Mouse (Mus musculus): ENCODE measurements around the gene Aloxe3. TPM values are rescaled to one million over a fixed set of nuclear protein-coding genes. Genes with fewer than 3 reads are reported as not detected.
A peak's percentile ranks its signal among the peaks of the same experiment; 100 is the strongest.

The Aloxe3 gene
- polyA plus RNA-seq, 1 experiment from 2014 or later: 0.45 TPM

GRCm38 (mm10) chr11:69105227-69105626, 20.5 kb upstream of the Aloxe3 start:
- Histone ChIP-seq H3K36me3 (ENCODE audit: control insufficient read depth, insufficient read depth, low read length) (peaks cover 63% of the 10 kb centered on the region), H3K4me3 (ENCODE audit: low read length) (no peak overlapping the region), H3K4me1 (ENCODE audit: control insufficient read depth, insufficient read depth, low read length) (peaks cover 13% of the 10 kb centered on the region), H3K27me3 (replicated peaks; ENCODE audit: control insufficient read depth, insufficient read depth, low read length) (no peaks in the 10 kb centered on the region), H3K27ac (ENCODE audit: low read length) (no peak overlapping the region), H3K4me2 (ENCODE audit: low read depth, low read length) (no peak overlapping the region), H3K9me3 (ENCODE audit: control insufficient read depth, low read length) (no peaks in the 10 kb centered on the region), H3K9ac (ENCODE audit: low read depth, low read length) (no peak overlapping the region)
- no peak for ATAC-seq
- WGBS: 87% methylated on average over 6 of the region's 6 CpGs

- Histone ChIP-seq H3K9ac (ENCODE audit: low read depth, low read length) (no peak overlapping the region), H3K4me3 (ENCODE audit: low read length) (no peak overlapping the region), H3K36me3 (ENCODE audit: control insufficient read depth, insufficient read depth, low read length) (peaks cover 63% of the 10 kb centered on the region), H3K4me1 (ENCODE audit: control insufficient read depth, insufficient read depth, low read length) (peaks cover 8% of the 10 kb centered on the region), H3K27me3 (replicated peaks; ENCODE audit: control insufficient read depth, insufficient read depth, low read length) (no peaks in the 10 kb centered on the region), H3K27ac (ENCODE audit: low read length) (no peak overlapping the region), H3K9me3 (ENCODE audit: control insufficient read depth, low read length) (no peaks in the 10 kb centered on the region), H3K4me2 (ENCODE audit: low read depth, low read length) (no peak overlapping the region)
- 92% methylated on average over 2 of the region's 2 CpGs for WGBS
- ATAC-seq: no peak
These were observed 19.9 kb upstream of the Aloxe3 start for GRCm38 (mm10) chr11:69105796-69106195.

GRCm38 (mm10) chr11:69106299-69106698, 19.4 kb upstream of the Aloxe3 start:
- Histone ChIP-seq H3K27ac (ENCODE audit: low read length) (no peak overlapping the region), H3K4me1 (ENCODE audit: control insufficient read depth, insufficient read depth, low read length) (peaks cover 8% of the 10 kb centered on the region), H3K9ac (ENCODE audit: low read depth, low read length) (no peak overlapping the region), H3K36me3 (ENCODE audit: control insufficient read depth, insufficient read depth, low read length) (peaks cover 63% of the 10 kb centered on the region), H3K27me3 (replicated peaks; ENCODE audit: control insufficient read depth, insufficient read depth, low read length) (no peaks in the 10 kb centered on the region), H3K4me2 (ENCODE audit: low read depth, low read length) (no peak overlapping the region), H3K9me3 (ENCODE audit: control insufficient read depth, low read length) (no peaks in the 10 kb centered on the region), H3K4me3 (ENCODE audit: low read length) (no peak overlapping the region)
- no peak for ATAC-seq
- 92% methylated on average over 11 of the region's 11 CpGs for WGBS

GRCm38 (mm10) chr11:69106842-69107241, 18.9 kb upstream of the Aloxe3 start:
- H3K36me3 ChIP-seq (ENCODE audit: control insufficient read depth, insufficient read depth, low read length): peaks cover 60% of the 10 kb centered on the region
- no peak overlapping the region for H3K4me3 ChIP-seq (ENCODE audit: low read length)
- no peaks in the 10 kb centered on the region for H3K9me3 ChIP-seq (ENCODE audit: control insufficient read depth, low read length)
- H3K4me2 ChIP-seq (ENCODE audit: low read depth, low read length): no peak overlapping the region
- peaks cover 8% of the 10 kb centered on the region for H3K4me1 ChIP-seq (ENCODE audit: control insufficient read depth, insufficient read depth, low read length)
- H3K9ac ChIP-seq (ENCODE audit: low read depth, low read length): no peak overlapping the region
- no peaks in the 10 kb centered on the region for H3K27me3 ChIP-seq (replicated peaks; ENCODE audit: control insufficient read depth, insufficient read depth, low read length)
- no peak for ATAC-seq
- no peak overlapping the region for H3K27ac ChIP-seq (ENCODE audit: low read length)
- WGBS: 86% methylated on average over 11 of the region's 11 CpGs

- ATAC-seq: no peak
- 89% methylated on average over 11 of the region's 11 CpGs for WGBS
- no peak overlapping the region for H3K9ac ChIP-seq (ENCODE audit: low read depth, low read length)
These were observed 18.0 kb upstream of the Aloxe3 start for GRCm38 (mm10) chr11:69107676-69108075.

GRCm38 (mm10) chr11:69108223-69108622, 17.5 kb upstream of the Aloxe3 start:
- Histone ChIP-seq H3K4me1 (ENCODE audit: control insufficient read depth, insufficient read depth, low read length) (peaks cover 8% of the 10 kb centered on the region), H3K27ac (ENCODE audit: low read length) (no peak overlapping the region), H3K9ac (ENCODE audit: low read depth, low read length) (no peak overlapping the region), H3K27me3 (replicated peaks; ENCODE audit: control insufficient read depth, insufficient read depth, low read length) (no peaks in the 10 kb centered on the region), H3K4me2 (ENCODE audit: low read depth, low read length) (no peak overlapping the region), H3K9me3 (ENCODE audit: control insufficient read depth, low read length) (no peaks in the 10 kb centered on the region), H3K4me3 (ENCODE audit: low read length) (no peak overlapping the region), H3K36me3 (ENCODE audit: control insufficient read depth, insufficient read depth, low read length) (peaks cover 48% of the 10 kb centered on the region)
- no peak for ATAC-seq
- 91% methylated on average over 9 of the region's 9 CpGs for WGBS

More at GRCm38 (mm10) chr11:69107676-69108075, 18.0 kb upstream of the Aloxe3 start:
- H3K9me3 ChIP-seq (ENCODE audit: control insufficient read depth, low read length): no peaks in the 10 kb centered on the region
- no peak overlapping the region for H3K4me3 ChIP-seq (ENCODE audit: low read length)
- H3K27me3 ChIP-seq (replicated peaks; ENCODE audit: control insufficient read depth, insufficient read depth, low read length): no peaks in the 10 kb centered on the region
- H3K4me2 ChIP-seq (ENCODE audit: low read depth, low read length): no peak overlapping the region
- H3K4me1 ChIP-seq (ENCODE audit: control insufficient read depth, insufficient read depth, low read length): peaks cover 8% of the 10 kb centered on the region
- H3K27ac ChIP-seq (ENCODE audit: low read length): no peak overlapping the region
- H3K36me3 ChIP-seq (ENCODE audit: control insufficient read depth, insufficient read depth, low read length): peaks cover 53% of the 10 kb centered on the region

- Histone ChIP-seq H3K4me2 (ENCODE audit: low read depth, low read length) (no peak overlapping the region), H3K27ac (ENCODE audit: low read length) (no peak overlapping the region), H3K9me3 (ENCODE audit: control insufficient read depth, low read length) (no peaks in the 10 kb centered on the region), H3K4me3 (ENCODE audit: low read length) (no peak overlapping the region), H3K4me1 (ENCODE audit: control insufficient read depth, insufficient read depth, low read length) (peaks cover 8% of the 10 kb centered on the region), H3K9ac (ENCODE audit: low read depth, low read length) (peak overlapping the region; percentile 7; the same call in 1 of the 2 replicates), H3K27me3 (replicated peaks; ENCODE audit: control insufficient read depth, insufficient read depth, low read length) (no peaks in the 10 kb centered on the region), H3K36me3 (ENCODE audit: control insufficient read depth, insufficient read depth, low read length) (peaks cover 39% of the 10 kb centered on the region)
- 86% methylated on average over 13 of the region's 13 CpGs for WGBS
- ATAC-seq: no peak
These were observed 16.4 kb upstream of the Aloxe3 start for GRCm38 (mm10) chr11:69109032-69109900.

GRCm38 (mm10) chr11:69110319-69111046, 15.2 kb upstream of the Aloxe3 start:
- H3K27ac ChIP-seq (ENCODE audit: low read length): 0 out of 2 replicates have a peak overlapping the region, but pooled peaks have one; percentile 46
- H3K4me1 ChIP-seq (ENCODE audit: control insufficient read depth, insufficient read depth, low read length): peaks cover 8% of the 10 kb centered on the region
- no peaks in the 10 kb centered on the region for H3K9me3 ChIP-seq (ENCODE audit: control insufficient read depth, low read length)
- H3K4me3 ChIP-seq (ENCODE audit: low read length): peak overlapping the region; percentile 55
- WGBS: 2% methylated on average over 30 of the region's 30 CpGs
- H3K36me3 ChIP-seq (ENCODE audit: control insufficient read depth, insufficient read depth, low read length): peaks cover 27% of the 10 kb centered on the region
- H3K9ac ChIP-seq (ENCODE audit: low read depth, low read length): peak overlapping the region; percentile 52; the same call in 1 of the 2 replicates
- H3K27me3 ChIP-seq (replicated peaks; ENCODE audit: control insufficient read depth, insufficient read depth, low read length): no peaks in the 10 kb centered on the region
- peak; percentile 74 for ATAC-seq
- H3K4me2 ChIP-seq (ENCODE audit: low read depth, low read length): peak overlapping the region; percentile 70

- Histone ChIP-seq H3K27ac (ENCODE audit: low read length) (no peak overlapping the region), H3K4me3 (ENCODE audit: low read length) (peak overlapping the region; percentile 55), H3K9ac (ENCODE audit: low read depth, low read length) (peak overlapping the region; percentile 52; the same call in 1 of the 2 replicates), H3K36me3 (ENCODE audit: control insufficient read depth, insufficient read depth, low read length) (peaks cover 19% of the 10 kb centered on the region), H3K27me3 (replicated peaks; ENCODE audit: control insufficient read depth, insufficient read depth, low read length) (no peaks in the 10 kb centered on the region), H3K4me1 (ENCODE audit: control insufficient read depth, insufficient read depth, low read length) (peaks cover 8% of the 10 kb centered on the region), H3K9me3 (ENCODE audit: control insufficient read depth, low read length) (no peaks in the 10 kb centered on the region), H3K4me2 (ENCODE audit: low read depth, low read length) (peak overlapping the region; percentile 70)
- ATAC-seq: peak; percentile 16; the same call in 1 of the 2 replicates
- 7% methylated on average over 21 of the region's 21 CpGs for WGBS
These were observed 14.5 kb upstream of the Aloxe3 start for GRCm38 (mm10) chr11:69111051-69111810.
